Mouse (Mus musculus): ENCODE data around the gene Daw1.

DNA sequence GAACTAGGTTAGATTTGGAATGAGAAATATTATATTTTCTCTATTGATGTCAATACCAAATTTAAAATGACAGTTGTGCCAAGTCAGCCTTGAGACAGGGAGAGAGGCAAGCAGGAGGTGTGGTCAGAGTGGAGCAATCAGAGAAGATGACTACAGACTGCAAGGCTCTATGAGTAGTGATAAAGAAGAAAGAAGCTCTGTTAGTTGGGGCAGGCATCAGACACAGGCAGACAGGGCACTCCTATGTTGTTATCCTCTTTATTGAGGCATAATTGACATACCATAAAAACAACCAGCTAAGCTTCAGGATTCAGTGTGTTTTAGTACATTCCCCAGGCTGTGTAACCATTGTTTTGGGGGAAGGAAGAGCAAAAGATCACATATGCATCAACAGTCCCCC, 48.6 kb upstream of the Daw1 start:
- TF ChIP-seq CTCF (IDR thresholded peaks at IDR 0.05; ENCODE audit: borderline replicate concordance, insufficient read depth, low read depth, low read length) (no peak), POLR2A (IDR thresholded peaks at IDR 0.05; ENCODE audit: borderline replicate concordance, insufficient read depth, low read length) (no peak)

Measured in cerebellum, adult 2 months (tissue).